Comparison of ENCODE assay signal across 16 mouse cellular contexts in genomic region chr3:68650251-68650650, GRCm38 (mm10). TPM values are rescaled to one million over a fixed set of nuclear protein-coding genes. Genes with fewer than 3 reads are reported as not detected.
"Had no signal": no experiment of that assay in that cellular context is flagged by ENCODE, and none has a peak within 500 bp of the region (broad histone marks: within the 10 kb centered on the region; RNA-seq: fewer than 3 reads in every experiment).

No protein-coding gene starts in this region.

- H3K4me3 ChIP-seq: midbrain, embryonic 10.5 days; midbrain, embryonic 12.5 days; neural tube, embryonic 12.5 days; stomach, embryonic 15.5 days had no signal

- H3K9me3 ChIP-seq: midbrain, embryonic 10.5 days; midbrain, embryonic 12.5 days; neural tube, embryonic 12.5 days; stomach, embryonic 15.5 days had no signal

- H3K27ac ChIP-seq: midbrain, embryonic 10.5 days; midbrain, embryonic 12.5 days; neural tube, embryonic 12.5 days; stomach, embryonic 15.5 days; stomach, postnatal 0 days had no signal

- H3K4me2 ChIP-seq: lung, embryonic 14.5 days; midbrain, embryonic 12.5 days; neural tube, embryonic 12.5 days; stomach, embryonic 15.5 days had no signal

- H3K9ac ChIP-seq: lung, embryonic 14.5 days; midbrain, embryonic 12.5 days; neural tube, embryonic 12.5 days; stomach, embryonic 15.5 days had no signal

- DNase-seq: lung, adult 18-20 months; lung, embryonic 14.5 days; lung, postnatal 10 days; lung, postnatal 4 days; midbrain, embryonic 14.5 days; right cerebral cortex, postnatal 25 days; thymus, adult 2 months; thymus, postnatal 25 days; thymus, postnatal 4 days had no signal

- H3K27me3 ChIP-seq: midbrain, embryonic 12.5 days; neural tube, embryonic 12.5 days; stomach, embryonic 15.5 days had no signal

- H3K36me3 ChIP-seq: midbrain, embryonic 10.5 days; midbrain, embryonic 12.5 days; neural tube, embryonic 12.5 days; stomach, embryonic 15.5 days had no signal

- H3K4me1 ChIP-seq: midbrain, embryonic 10.5 days; midbrain, embryonic 12.5 days; neural tube, embryonic 12.5 days; stomach, embryonic 15.5 days had no signal

RNA-seq across cellular contexts. Expression of gene Il12a, which starts 40.2 kb away (rescaled TPM):
- total RNA-seq: midbrain, postnatal 0 days had no signal
- polyA plus RNA-seq: midbrain, embryonic 10.5 days; midbrain, embryonic 12.5 days; midbrain, embryonic 14.5 days; midbrain, postnatal 0 days; neural tube, embryonic 14.5 days had no signal
